Mouse (Mus musculus) layer of hippocampus, adult 18-20 months (tissue): ENCODE results near the gene Taf12. TPM values are rescaled to one million over a fixed set of nuclear protein-coding genes. Genes with fewer than 3 reads are reported as not detected.
A peak's percentile ranks its signal among the peaks of the same experiment; 100 is the strongest.

Experiments used
- DNase-seq, 2 experiments: peaks; one replicate each; pipeline ENCODE4 v3.0.0; 2022; ENCODE audit warnings: low spot score in 2 of 2
- long read RNA-seq: library from polyadenylated mRNA; stranded (forward); transcript quantifications from one replicate; pipeline ENCODE4 v2.0.0, GENCODE M21; 2021
- total RNA-seq, 2 experiments: library from RNA; stranded (reverse); gene quantifications; 2 replicates each; pipeline ENCODE4 v1.2.3; 2021

Taf12 gene
- 10 to 100 TPM; 25.1 to 26.7 TPM for total RNA-seq
- long read RNA-seq, transcript Taf12-201 (6 exons, 3,787 nt), result major isoform, 32 of 39 reads
- long read RNA-seq, partial matches to known transcripts, result 4 of 39 reads
- long read RNA-seq, other reads (novel, unspliced or antisense), result 3 of 39 reads

- peak; percentile 91 to 94 for DNase-seq
Measured at GRCm38 (mm10) chr4:132274156-132274862, at the start of gene Taf12. Taf12 (plus strand) TSS chr4:132274375.

GRCm38 (mm10) chr4:132230422-132230821, 43.8 kb upstream of the Taf12 start:
- no peak for DNase-seq

DNA sequence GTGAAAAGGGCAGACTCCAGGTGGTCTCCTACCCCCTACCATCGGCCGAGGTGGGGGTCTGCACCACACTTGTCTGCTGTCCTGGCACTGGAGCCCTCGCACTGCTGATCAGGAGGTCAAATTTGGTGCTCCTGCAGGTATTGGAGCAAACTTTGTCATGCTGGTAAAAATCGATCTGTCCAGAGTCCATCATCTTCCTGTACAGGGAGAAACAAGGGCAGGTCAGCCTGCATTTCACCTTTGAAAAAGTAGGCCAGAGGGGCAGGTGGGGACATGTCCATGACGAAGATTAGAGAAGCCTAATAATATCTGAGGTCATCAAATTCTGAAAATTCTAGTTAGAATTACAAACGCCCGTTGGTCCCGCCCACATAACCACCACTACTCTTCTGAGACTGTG, 39.5 kb upstream of the Taf12 start:
- no peak for DNase-seq

- no peak for DNase-seq
Measured at GRCm38 (mm10) chr4:132238356-132238755, 35.8 kb upstream of the Taf12 start.

GRCm38 (mm10) chr4:132240367-132240766, 33.8 kb upstream of the Taf12 start:
- no peak for DNase-seq

- no peak for DNase-seq
Measured at GRCm38 (mm10) chr4:132241208-132241607, 33.0 kb upstream of the Taf12 start.

DNA sequence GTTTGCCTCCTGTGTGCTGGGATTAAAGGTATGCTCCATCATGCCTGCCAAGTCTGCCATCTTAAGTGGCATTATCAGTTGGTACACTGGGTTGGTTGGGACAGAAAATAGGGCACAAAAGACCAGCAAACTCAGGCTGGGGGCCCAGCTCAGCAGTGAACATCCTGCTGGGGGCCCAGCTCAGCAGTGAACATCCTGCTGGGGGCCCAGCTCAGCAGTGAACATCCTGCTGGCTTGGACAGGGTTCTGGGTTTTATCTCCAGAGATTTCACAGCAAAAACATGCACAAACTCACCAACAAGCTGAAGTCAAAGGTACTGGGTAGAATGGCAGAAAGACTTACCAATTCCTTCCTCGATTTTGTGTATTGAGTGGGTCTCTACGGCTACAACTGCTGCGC, 28.5 kb upstream of the Taf12 start:
- no peak for DNase-seq

DNA sequence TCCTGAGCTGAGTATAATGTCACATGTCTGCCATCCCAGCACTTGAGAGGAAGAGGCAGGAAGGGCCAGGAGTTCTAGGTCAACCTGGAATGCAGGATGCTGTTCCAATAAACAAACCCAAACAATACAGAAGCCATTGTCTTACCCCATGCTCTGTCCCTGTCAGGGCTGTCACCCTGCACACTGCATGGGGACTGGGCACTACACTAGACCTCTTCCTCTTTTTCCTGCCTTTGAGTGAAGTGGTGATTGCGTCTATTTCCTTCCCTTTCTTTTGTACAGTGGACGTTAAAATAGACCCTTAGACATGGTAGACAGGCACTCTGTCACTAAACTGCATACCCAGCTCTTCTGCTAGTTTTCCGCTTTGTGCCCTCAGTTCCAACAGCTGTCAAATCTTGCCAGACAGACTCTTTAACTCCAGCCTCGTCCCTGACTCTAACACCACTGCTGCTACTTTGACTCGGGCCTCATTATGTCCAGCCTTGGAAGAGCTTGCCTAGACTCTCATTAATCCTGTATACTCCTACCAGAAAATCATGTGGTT, 26.7 kb upstream of the Taf12 start:
- DNase-seq, result no peak

- no peak for DNase-seq
Measured at GRCm38 (mm10) chr4:132251596-132251995, 22.6 kb upstream of the Taf12 start.

GRCm38 (mm10) chr4:132253128-132253527, 21.0 kb upstream of the Taf12 start:
- DNase-seq, result no peak

- DNase-seq, result no peak
Measured at GRCm38 (mm10) chr4:132253622-132254021, 20.6 kb upstream of the Taf12 start.

- DNase-seq, result no peak
Measured at GRCm38 (mm10) chr4:132254986-132255385, 19.2 kb upstream of the Taf12 start.

DNA sequence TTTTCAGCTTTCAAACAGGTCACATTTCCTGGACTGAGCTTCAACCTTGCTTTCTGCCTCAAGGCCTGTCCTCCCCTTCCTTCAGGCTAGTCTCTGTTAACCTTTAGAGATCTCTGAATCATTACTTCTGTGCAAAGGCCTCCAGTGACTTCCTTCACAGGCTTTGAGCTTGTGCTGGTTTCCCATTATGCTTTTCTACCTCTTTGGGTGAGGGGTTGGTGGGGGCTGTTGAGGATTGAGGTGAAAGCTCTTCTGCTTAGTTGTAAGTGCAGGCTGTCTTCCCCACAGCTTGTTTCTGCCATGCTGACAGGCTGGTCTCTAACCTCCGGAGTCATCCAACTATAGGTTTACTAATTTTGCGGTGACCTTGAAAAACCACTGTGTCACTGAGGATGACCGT, 17.8 kb upstream of the Taf12 start:
- no peak for DNase-seq

GRCm38 (mm10) chr4:132259248-132259647, 14.9 kb upstream of the Taf12 start:
- no peak for DNase-seq

DNA sequence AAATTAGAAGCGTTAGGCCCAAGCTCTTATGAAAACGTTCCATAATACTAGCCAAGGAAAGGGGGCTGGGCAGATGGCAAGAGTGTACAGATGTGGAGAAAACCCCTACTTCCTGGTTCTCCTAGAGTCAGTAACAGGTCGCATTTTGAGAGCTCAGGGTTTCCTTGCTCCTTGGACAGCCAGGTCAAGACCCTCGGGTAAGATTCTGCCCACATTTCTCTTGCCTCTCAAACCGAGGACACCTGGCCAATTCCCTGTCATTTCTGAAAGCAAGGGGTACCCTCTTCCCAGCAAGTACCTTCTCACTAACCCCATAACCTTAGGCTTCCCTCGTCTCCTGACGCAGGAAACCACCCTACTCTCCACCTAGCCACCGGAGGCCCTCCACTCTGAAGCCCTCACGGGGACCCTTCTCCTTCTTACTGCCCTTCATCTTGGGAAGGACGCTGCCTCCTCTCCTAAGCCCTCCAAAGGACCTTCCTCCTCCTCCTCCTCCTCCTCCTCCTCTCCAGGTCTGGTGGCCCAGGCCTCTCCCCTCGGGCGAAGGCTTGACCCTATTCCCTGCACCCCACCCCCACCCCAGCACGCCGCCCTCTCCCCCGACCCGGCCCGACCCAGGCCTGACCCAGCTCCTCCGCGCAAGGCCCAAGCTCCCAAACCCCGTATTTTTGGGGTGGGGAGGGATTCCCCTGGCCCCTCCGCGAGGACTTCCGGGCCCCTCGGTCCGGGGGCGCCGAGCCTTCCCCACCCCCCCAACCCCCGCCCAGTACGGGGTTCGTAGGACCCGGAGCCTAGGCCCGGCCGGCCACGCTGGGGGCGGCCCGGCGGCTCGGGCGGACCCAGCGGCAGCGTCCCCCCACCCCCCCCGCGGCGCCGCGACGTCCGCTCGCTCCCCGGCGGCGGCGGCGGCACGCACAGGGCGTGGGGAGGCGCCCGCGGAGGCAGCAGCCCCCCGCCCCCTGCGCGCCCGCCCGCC, 13.5 kb upstream of the Taf12 start:
- DNase-seq, result no peak

- peak; percentile 59 to 82 for DNase-seq
Measured at GRCm38 (mm10) chr4:132261514-132262357, 12.4 kb upstream of the Taf12 start, which contains the start of gene Gmeb1. Gmeb1 (minus strand) TSS chr4:132261602.

GRCm38 (mm10) chr4:132262358-132262616, 11.9 kb upstream of the Taf12 start:
- no peak for DNase-seq

DNA sequence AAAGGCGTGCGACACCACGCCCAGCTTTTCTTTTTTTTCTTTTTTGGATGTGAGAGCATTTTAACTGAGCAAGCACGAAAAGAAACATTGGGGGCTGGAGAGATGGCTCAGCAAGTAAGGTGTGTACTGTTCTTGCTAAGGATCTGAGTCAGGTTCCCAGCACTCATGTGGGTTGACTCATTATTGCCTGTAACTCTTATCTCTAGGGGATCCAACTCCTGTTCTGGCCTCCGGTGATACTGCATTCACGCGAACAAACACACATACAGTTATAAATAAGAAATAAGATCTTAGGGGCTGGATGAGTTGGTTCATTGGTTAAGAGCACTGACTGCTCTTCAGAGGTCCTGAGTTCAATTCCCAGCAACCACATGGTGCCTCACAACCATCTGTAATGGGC, 10.9 kb upstream of the Taf12 start:
- DNase-seq, result no peak

DNA sequence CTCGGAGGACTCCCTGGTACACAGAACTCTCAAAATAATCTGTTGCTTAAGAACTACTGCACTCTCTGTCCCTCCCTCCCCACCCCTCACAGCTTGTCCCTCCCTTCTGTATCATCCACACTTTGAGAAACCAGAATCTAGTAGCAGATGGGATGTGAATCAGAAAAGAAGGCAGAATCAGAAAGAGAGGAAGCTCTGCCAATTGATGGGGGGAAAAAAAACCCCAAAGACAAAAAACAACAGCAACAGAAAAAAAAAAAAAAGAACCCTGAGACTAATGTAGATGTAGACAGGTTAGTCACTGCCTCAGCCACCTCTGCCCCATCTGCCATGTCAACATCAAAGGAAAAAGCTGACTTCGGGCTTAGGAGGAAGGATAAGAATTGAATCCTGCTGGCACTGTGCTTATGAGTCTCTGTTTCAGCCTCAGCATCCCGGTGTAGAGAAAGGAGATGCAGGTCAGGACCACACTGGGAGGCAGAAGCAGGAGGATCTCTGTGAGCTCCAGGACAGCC, 7.3 kb upstream of the Taf12 start:
- DNase-seq, result peak in 1 of 2 experiments; percentile 60

DNA sequence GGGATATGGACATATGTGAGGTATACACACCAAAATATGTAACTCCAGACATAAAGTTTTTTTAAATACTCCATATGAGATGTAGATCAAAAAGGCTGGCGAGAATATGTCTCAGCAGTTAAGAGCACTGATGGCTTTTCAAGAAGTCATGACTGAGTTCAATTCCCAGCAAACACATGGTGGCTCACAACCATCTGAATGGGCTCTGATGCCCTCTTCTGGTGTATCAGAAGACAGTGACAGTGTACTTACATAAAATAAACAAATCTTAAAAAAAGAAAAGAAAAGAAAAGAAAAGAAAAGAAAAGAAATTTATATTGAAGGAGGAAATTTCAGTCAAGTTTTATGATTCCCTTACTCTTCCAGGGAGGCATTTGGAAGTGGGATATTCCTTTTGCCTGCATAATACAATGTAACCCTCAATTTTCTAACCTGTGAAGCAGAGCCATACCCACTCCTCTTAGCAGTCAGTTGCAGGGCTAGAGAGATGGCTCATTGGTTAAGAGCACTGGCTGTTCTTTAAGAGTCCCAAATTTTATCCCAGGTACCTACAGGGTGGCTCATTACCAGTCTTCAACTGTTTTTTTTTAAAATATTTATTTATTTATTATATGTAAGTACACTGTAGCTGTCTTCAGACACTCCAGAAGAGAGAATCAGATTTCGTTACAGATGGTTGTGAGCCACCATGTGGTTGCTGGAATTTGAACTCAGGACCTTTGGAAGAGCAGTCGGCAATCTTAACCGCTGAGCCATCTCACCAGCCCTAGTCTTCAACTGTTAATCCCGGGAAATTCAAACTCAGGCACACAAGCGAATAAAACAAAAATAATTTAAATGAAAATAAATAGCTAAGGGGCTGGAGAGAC, 5.1 kb upstream of the Taf12 start:
- no peak for DNase-seq
